Mouse (Mus musculus) embryonic fibroblast, embryonic 13.5 days (primary cell): ENCODE data around the gene Igfbp5.

ENCODE experiments used
- CTCF ChIP-seq: IDR thresholded peaks from 2 replicates; pipeline ENCODE4 v1.5.1; 2011; ENCODE audit warnings: mild to moderate bottlenecking, control low read depth, low read length, moderate library complexity, borderline replicate concordance; ENCODE audit not compliant: insufficient read depth
- POLR2A ChIP-seq: IDR thresholded peaks from 2 replicates; pipeline ENCODE4 v1.6.1; 2011; ENCODE audit warnings: low read depth, mild to moderate bottlenecking, control low read depth, low read length, moderate library complexity

DNA sequence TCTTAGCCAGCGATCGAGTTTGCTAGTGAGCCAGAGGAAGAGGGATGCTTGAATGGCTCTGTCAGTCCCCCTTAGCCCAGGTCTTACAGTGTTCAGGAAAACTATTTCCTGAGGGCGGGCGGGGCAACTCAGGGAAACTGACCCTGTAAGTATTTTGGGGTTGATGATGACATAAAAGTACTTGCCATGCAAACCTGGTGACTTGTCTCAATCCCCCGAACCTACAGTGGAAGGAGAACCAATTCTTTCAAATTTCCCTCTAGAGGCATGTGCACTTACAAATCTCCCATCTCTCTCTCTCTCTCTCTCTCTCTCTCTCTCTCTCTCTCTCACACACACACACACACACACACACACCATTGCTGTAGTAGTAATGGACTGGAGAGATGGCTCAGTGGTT lies 45.8 kb downstream of the Igfbp5 start:
- TF ChIP-seq CTCF = no peak
- TF ChIP-seq POLR2A = no peak
